Mouse (Mus musculus) retina, embryonic 14.5 days (tissue): ENCODE measurements around the gene Gstz1.
A peak's percentile ranks its signal among the peaks of the same experiment; 100 is the strongest.
"Not testable (repeated sequence)": the region's sequence is repeated elsewhere in the genome, so short reads cannot be mapped to it uniquely, and the experiment has no call there.

Source experiments
- DNase-seq: peaks from one replicate; pipeline ENCODE4 v3.0.0-alpha.2; 2015; ENCODE audit warnings: low spot score

Gstz1 gene

GRCm38 (mm10) chr12:87146966-87147365, at the start of gene Gstz1:
Gstz1 (plus strand) TSS chr12:87147165.
- peak; percentile 90 for DNase-seq

GRCm38 (mm10) chr12:87100331-87100730, 46.6 kb upstream of the Gstz1 start:
- DNase-seq: no peak

GRCm38 (mm10) chr12:87102165-87102631, 44.8 kb upstream of the Gstz1 start, which contains the start of gene Ngb:
Ngb (minus strand) TSS chr12:87102539.
- peak; percentile 22 for DNase-seq

- DNase-seq: no peak
Measured at GRCm38 (mm10) chr12:87103471-87103870, 43.5 kb upstream of the Gstz1 start.

GRCm38 (mm10) chr12:87104796-87105195, 42.2 kb upstream of the Gstz1 start:
- DNase-seq: no peak

- DNase-seq: peak; percentile 9
Measured at GRCm38 (mm10) chr12:87107357-87107977, 39.5 kb upstream of the Gstz1 start.

GRCm38 (mm10) chr12:87121918-87122589, 24.9 kb upstream of the Gstz1 start:
- DNase-seq: no peak

- DNase-seq: peak; percentile 21
Measured at GRCm38 (mm10) chr12:87127256-87127655, 19.7 kb upstream of the Gstz1 start.

GRCm38 (mm10) chr12:87130224-87130623, 16.7 kb upstream of the Gstz1 start:
- DNase-seq: no peak

- no peak for DNase-seq
Measured at GRCm38 (mm10) chr12:87131181-87131580, 15.8 kb upstream of the Gstz1 start.

- DNase-seq: peak; percentile 78
Measured at GRCm38 (mm10) chr12:87131619-87132018, 15.3 kb upstream of the Gstz1 start.

- no peak for DNase-seq
Measured at GRCm38 (mm10) chr12:87132210-87132609, 14.8 kb upstream of the Gstz1 start.

- no peak for DNase-seq
Measured at GRCm38 (mm10) chr12:87132784-87133183, 14.2 kb upstream of the Gstz1 start.

- DNase-seq: peak; percentile 86
Measured at GRCm38 (mm10) chr12:87137439-87138341, 9.3 kb upstream of the Gstz1 start.

- DNase-seq: peak; percentile 67
Measured at GRCm38 (mm10) chr12:87138342-87138701, 8.6 kb upstream of the Gstz1 start.

GRCm38 (mm10) chr12:87138768-87139167, 8.2 kb upstream of the Gstz1 start:
- no peak for DNase-seq

- no peak for DNase-seq
Measured at GRCm38 (mm10) chr12:87142156-87142555, 4.8 kb upstream of the Gstz1 start.

GRCm38 (mm10) chr12:87147395-87148089, 577 bp downstream of the Gstz1 start, which contains the start of gene Pomt2:
Pomt2 (minus strand) TSS chr12:87147968.
- DNase-seq: peak; percentile 93

- DNase-seq: no peak
Measured at GRCm38 (mm10) chr12:87148136-87148535, 1.2 kb downstream of the Gstz1 start.

GRCm38 (mm10) chr12:87149471-87149870, 2.5 kb downstream of the Gstz1 start:
- no peak for DNase-seq

GRCm38 (mm10) chr12:87154448-87154847, 7.5 kb downstream of the Gstz1 start:
- DNase-seq: not testable (repeated sequence)

- DNase-seq: no peak
Measured at GRCm38 (mm10) chr12:87157361-87157760, 10.4 kb downstream of the Gstz1 start.
